Mouse (Mus musculus): ENCODE measurements around the gene Ssh2. TPM values are rescaled to one million over a fixed set of nuclear protein-coding genes. Genes with fewer than 3 reads are reported as not detected.
"Not testable (repeated sequence)": the region's sequence is repeated elsewhere in the genome, so short reads cannot be mapped to it uniquely, and the experiment has no call there.

Gene Ssh2
- polyA plus RNA-seq, 1 experiment from 2014 or later = 12.1 TPM

GRCm38 (mm10) chr11:77240466-77241246 is 24.6 kb downstream of the Ssh2 start:
- H3K4me3 ChIP-seq (ENCODE audit: low read depth, low read length) = no peak overlapping the region
- no peak overlapping the region for H3K4me2 ChIP-seq
- no peaks in the 10 kb centered on the region for H3K27me3 ChIP-seq (replicated peaks; ENCODE audit: control insufficient read depth, insufficient read depth, low read length)
- DNase-seq (ENCODE audit: low spot score) (no peak), ATAC-seq (replicated peaks; ENCODE audit: low FRiP score) (no peak)
- no peaks in the 10 kb centered on the region for H3K36me3 ChIP-seq (ENCODE audit: control insufficient read depth, insufficient read depth, low read length)
- H3K27ac ChIP-seq (ENCODE audit: low read depth, low read length) = no peak overlapping the region; the same call in 1 of the 2 replicates
- WGBS = 64% methylated on average over 7 of the region's 7 CpGs
- H3K4me1 ChIP-seq (replicated peaks; ENCODE audit: control insufficient read depth, insufficient read depth, low read length) = no peaks in the 10 kb centered on the region
- no peak overlapping the region for H3K9ac ChIP-seq (ENCODE audit: low read depth, low read length)
- no peaks in the 10 kb centered on the region for H3K9me3 ChIP-seq (ENCODE audit: control insufficient read depth, low read length)

- H3K4me2 ChIP-seq = no peak overlapping the region; the same call in 1 of the 2 replicates
- no peaks in the 10 kb centered on the region for H3K27me3 ChIP-seq (replicated peaks; ENCODE audit: control insufficient read depth, insufficient read depth, low read length)
- no peaks in the 10 kb centered on the region for H3K9me3 ChIP-seq (ENCODE audit: control insufficient read depth, low read length)
- no peaks in the 10 kb centered on the region for H3K36me3 ChIP-seq (ENCODE audit: control insufficient read depth, insufficient read depth, low read length)
- H3K9ac ChIP-seq (ENCODE audit: low read depth, low read length) = no peak overlapping the region
- DNase-seq (ENCODE audit: low spot score) = no peak
- 44% methylated on average over 2 of the region's 2 CpGs for WGBS
- H3K4me1 ChIP-seq (replicated peaks; ENCODE audit: control insufficient read depth, insufficient read depth, low read length) = no peaks in the 10 kb centered on the region
- ATAC-seq (replicated peaks; ENCODE audit: low FRiP score) = no peak
- no peak overlapping the region for H3K27ac ChIP-seq (ENCODE audit: low read depth, low read length)
- no peak overlapping the region for H3K4me3 ChIP-seq (ENCODE audit: low read depth, low read length)
These were observed 26.8 kb downstream of the Ssh2 start for GRCm38 (mm10) chr11:77242912-77243311.

DNA sequence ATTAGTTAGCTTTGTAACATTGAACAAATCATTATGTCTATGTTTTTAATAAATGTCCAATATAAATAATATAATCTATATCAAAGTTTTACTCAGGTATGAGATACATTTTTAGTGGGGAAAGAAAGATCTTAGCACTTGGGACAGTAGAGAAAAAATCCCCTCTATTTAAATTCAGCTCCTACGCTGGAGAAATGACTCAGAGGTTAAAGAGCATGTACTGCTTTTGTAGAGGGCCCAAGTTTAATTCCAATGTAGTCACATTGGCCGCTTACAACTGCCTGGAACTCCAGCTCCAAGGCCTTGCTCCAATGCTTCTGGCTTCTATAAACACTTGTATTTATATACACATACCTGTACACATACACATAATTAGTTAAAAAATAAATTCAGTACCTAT is 36.7 kb downstream of the Ssh2 start:
- DNase-seq (ENCODE audit: low spot score) = no peak
- no peaks in the 10 kb centered on the region for H3K4me1 ChIP-seq (replicated peaks; ENCODE audit: control insufficient read depth, insufficient read depth, low read length)
- no peak overlapping the region for H3K9ac ChIP-seq (ENCODE audit: low read depth, low read length)
- no peak overlapping the region for H3K4me3 ChIP-seq (ENCODE audit: low read depth, low read length)
- H3K4me2 ChIP-seq = no peak overlapping the region
- H3K27ac ChIP-seq (ENCODE audit: low read depth, low read length) = no peak overlapping the region
- WGBS = 82% methylated on average over 2 of the region's 2 CpGs
- H3K27me3 ChIP-seq (replicated peaks; ENCODE audit: control insufficient read depth, insufficient read depth, low read length) = no peaks in the 10 kb centered on the region
- H3K9me3 ChIP-seq (ENCODE audit: control insufficient read depth, low read length) = no peaks in the 10 kb centered on the region
- no peaks in the 10 kb centered on the region for H3K36me3 ChIP-seq (ENCODE audit: control insufficient read depth, insufficient read depth, low read length)
- no peak for ATAC-seq (replicated peaks; ENCODE audit: low FRiP score)

DNA sequence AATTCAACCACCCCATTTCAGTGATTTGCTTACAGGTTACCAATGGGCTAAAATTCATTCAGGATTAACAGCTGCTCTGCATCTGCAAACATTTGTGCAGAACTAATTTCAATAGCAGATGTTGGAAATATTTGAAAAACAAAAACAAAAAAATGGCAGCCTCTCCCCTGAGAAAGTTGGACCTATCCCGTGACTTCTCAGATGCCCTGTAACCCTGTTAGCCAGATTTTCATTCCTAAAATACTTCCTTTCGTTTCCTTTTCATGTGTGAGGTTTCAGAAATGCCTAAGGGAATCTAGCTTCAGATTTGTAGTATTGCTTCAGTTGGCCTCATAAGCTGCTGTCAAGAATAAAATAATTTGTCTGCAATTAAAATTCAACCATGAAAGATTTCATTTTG is 43.4 kb downstream of the Ssh2 start:
- 62% methylated on average over 2 of the region's 2 CpGs for WGBS
- Histone ChIP-seq H3K36me3 (ENCODE audit: control insufficient read depth, insufficient read depth, low read length) (no peaks in the 10 kb centered on the region), H3K27ac (ENCODE audit: low read depth, low read length) (no peak overlapping the region), H3K9me3 (ENCODE audit: control insufficient read depth, low read length) (no peaks in the 10 kb centered on the region), H3K27me3 (replicated peaks; ENCODE audit: control insufficient read depth, insufficient read depth, low read length) (no peaks in the 10 kb centered on the region), H3K9ac (ENCODE audit: low read depth, low read length) (no peak overlapping the region), H3K4me2 (no peak overlapping the region), H3K4me1 (replicated peaks; ENCODE audit: control insufficient read depth, insufficient read depth, low read length) (no peaks in the 10 kb centered on the region), H3K4me3 (ENCODE audit: low read depth, low read length) (no peak overlapping the region)
- ATAC-seq (replicated peaks; ENCODE audit: low FRiP score) (no peak), DNase-seq (ENCODE audit: low spot score) (no peak)

DNA sequence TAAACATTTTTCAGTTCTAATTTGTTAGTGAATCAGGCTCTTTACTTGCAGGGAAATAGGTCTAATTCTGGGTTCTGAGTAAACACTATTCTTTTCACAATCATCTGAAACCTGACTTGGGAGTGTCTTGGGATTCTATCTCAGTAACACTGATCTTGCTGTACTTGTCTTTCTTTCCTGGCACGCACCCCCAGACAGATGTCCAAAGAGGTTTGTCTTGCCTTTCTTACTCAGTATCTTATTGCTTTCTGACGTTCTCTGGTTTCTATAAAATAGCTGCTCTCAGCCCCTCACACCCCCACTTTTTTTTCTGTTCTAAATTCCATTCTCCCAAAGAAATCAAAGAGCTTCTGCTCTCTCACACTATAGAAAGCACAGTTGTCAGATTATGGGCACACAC is 51.3 kb downstream of the Ssh2 start:
- H3K27me3 ChIP-seq (replicated peaks; ENCODE audit: control insufficient read depth, insufficient read depth, low read length) = no peaks in the 10 kb centered on the region
- H3K36me3 ChIP-seq (ENCODE audit: control insufficient read depth, insufficient read depth, low read length) = no peaks in the 10 kb centered on the region
- H3K9ac ChIP-seq (ENCODE audit: low read depth, low read length) = no peak overlapping the region
- no peak for ATAC-seq (replicated peaks; ENCODE audit: low FRiP score)
- DNase-seq (ENCODE audit: low spot score) = no peak
- H3K9me3 ChIP-seq (ENCODE audit: control insufficient read depth, low read length) = no peaks in the 10 kb centered on the region
- no peak overlapping the region for H3K27ac ChIP-seq (ENCODE audit: low read depth, low read length)
- H3K4me2 ChIP-seq = no peak overlapping the region
- H3K4me3 ChIP-seq (ENCODE audit: low read depth, low read length) = no peak overlapping the region
- H3K4me1 ChIP-seq (replicated peaks; ENCODE audit: control insufficient read depth, insufficient read depth, low read length) = no peaks in the 10 kb centered on the region
- 74% methylated on average over 2 of the region's 2 CpGs for WGBS

GRCm38 (mm10) chr11:77276000-77276399 is 59.9 kb downstream of the Ssh2 start:
- H3K4me2 ChIP-seq = no peak overlapping the region
- ATAC-seq (replicated peaks; ENCODE audit: low FRiP score) = no peak
- 86% methylated on average over 2 of the region's 2 CpGs for WGBS

GRCm38 (mm10) chr11:77278538-77278937 is 62.5 kb downstream of the Ssh2 start:
- not testable (repeated sequence) for H3K9me3 ChIP-seq (ENCODE audit: control insufficient read depth, low read length); H3K4me2 ChIP-seq; H3K27ac ChIP-seq (ENCODE audit: low read depth, low read length)

More at GRCm38 (mm10) chr11:77276000-77276399, 59.9 kb downstream of the Ssh2 start:
- H3K27ac ChIP-seq (ENCODE audit: low read depth, low read length) = no peak overlapping the region
- no peak overlapping the region for H3K4me3 ChIP-seq (ENCODE audit: low read depth, low read length)
- H3K4me1 ChIP-seq (replicated peaks; ENCODE audit: control insufficient read depth, insufficient read depth, low read length) = no peaks in the 10 kb centered on the region
- no peak overlapping the region for H3K9ac ChIP-seq (ENCODE audit: low read depth, low read length)
- no peaks in the 10 kb centered on the region for H3K36me3 ChIP-seq (ENCODE audit: control insufficient read depth, insufficient read depth, low read length)
- no peaks in the 10 kb centered on the region for H3K27me3 ChIP-seq (replicated peaks; ENCODE audit: control insufficient read depth, insufficient read depth, low read length)
- no peaks in the 10 kb centered on the region for H3K9me3 ChIP-seq (ENCODE audit: control insufficient read depth, low read length)
- DNase-seq (ENCODE audit: low spot score) = no peak

DNA sequence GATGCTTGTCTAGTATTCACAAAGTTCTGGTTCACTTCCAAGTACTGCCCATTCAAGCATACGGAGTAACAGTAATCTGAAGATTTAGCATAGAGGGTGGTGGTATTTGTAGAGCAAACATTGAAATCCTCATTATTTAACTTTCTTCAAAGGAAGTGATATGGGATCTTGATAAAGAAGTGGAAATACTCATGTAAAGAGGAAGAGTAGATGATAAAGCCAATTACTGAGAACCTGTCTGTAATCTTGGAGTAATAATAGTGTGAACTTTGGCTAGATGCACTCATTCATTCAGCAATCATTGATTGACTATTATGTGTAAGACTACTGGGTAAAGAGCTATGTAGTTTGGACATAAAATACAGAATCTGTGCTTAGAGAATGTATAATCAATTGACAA is 64.1 kb downstream of the Ssh2 start:
- H3K4me3 ChIP-seq (ENCODE audit: low read depth, low read length) = no peak overlapping the region
- no peak overlapping the region for H3K9ac ChIP-seq (ENCODE audit: low read depth, low read length)
- no peak for DNase-seq (ENCODE audit: low spot score)
- WGBS = 62% methylated on average over 1 of the region's 1 CpGs
- H3K4me1 ChIP-seq (replicated peaks; ENCODE audit: control insufficient read depth, insufficient read depth, low read length) = no peaks in the 10 kb centered on the region
- H3K27me3 ChIP-seq (replicated peaks; ENCODE audit: control insufficient read depth, insufficient read depth, low read length) = no peaks in the 10 kb centered on the region
- H3K9me3 ChIP-seq (ENCODE audit: control insufficient read depth, low read length) = no peaks in the 10 kb centered on the region
- no peak overlapping the region for H3K27ac ChIP-seq (ENCODE audit: low read depth, low read length)
- no peaks in the 10 kb centered on the region for H3K36me3 ChIP-seq (ENCODE audit: control insufficient read depth, insufficient read depth, low read length)
- ATAC-seq (replicated peaks; ENCODE audit: low FRiP score) = no peak
- no peak overlapping the region for H3K4me2 ChIP-seq

More at GRCm38 (mm10) chr11:77278538-77278937, 62.5 kb downstream of the Ssh2 start:
- 82% methylated on average over 1 of the region's 1 CpGs for WGBS
- not testable (repeated sequence) for H3K27me3 ChIP-seq (replicated peaks; ENCODE audit: control insufficient read depth, insufficient read depth, low read length); H3K4me1 ChIP-seq (replicated peaks; ENCODE audit: control insufficient read depth, insufficient read depth, low read length); H3K4me3 ChIP-seq (ENCODE audit: low read depth, low read length); DNase-seq (ENCODE audit: low spot score); ATAC-seq (replicated peaks; ENCODE audit: low FRiP score); H3K36me3 ChIP-seq (ENCODE audit: control insufficient read depth, insufficient read depth, low read length); H3K9ac ChIP-seq (ENCODE audit: low read depth, low read length)

GRCm38 (mm10) chr11:77291447-77291846 is 75.4 kb downstream of the Ssh2 start:
- Histone ChIP-seq H3K36me3 (ENCODE audit: control insufficient read depth, insufficient read depth, low read length) (no peaks in the 10 kb centered on the region), H3K4me1 (replicated peaks; ENCODE audit: control insufficient read depth, insufficient read depth, low read length) (no peaks in the 10 kb centered on the region), H3K9ac (ENCODE audit: low read depth, low read length) (no peak overlapping the region), H3K9me3 (ENCODE audit: control insufficient read depth, low read length) (no peaks in the 10 kb centered on the region), H3K27me3 (replicated peaks; ENCODE audit: control insufficient read depth, insufficient read depth, low read length) (no peaks in the 10 kb centered on the region), H3K4me3 (ENCODE audit: low read depth, low read length) (no peak overlapping the region), H3K27ac (ENCODE audit: low read depth, low read length) (no peak overlapping the region), H3K4me2 (no peak overlapping the region)
- DNase-seq (ENCODE audit: low spot score) = no peak
- ATAC-seq (replicated peaks; ENCODE audit: low FRiP score) = no peak
- 76% methylated on average over 4 of the region's 4 CpGs for WGBS

Measured in liver, embryonic 11.5 days (tissue).